Comparison of ENCODE assay signal across 13 mouse cellular contexts in genomic region chr4:82220120-82220714, GRCm38 (mm10).
DNase-seq lines count a peak whose midpoint lies in the region; ATAC-seq and TF ChIP-seq lines count a peak whose summit lies in the region.
"Had no signal": no experiment of that assay in that cellular context is flagged by ENCODE, and none has a peak within 500 bp of the region (broad histone marks: within the 10 kb centered on the region; RNA-seq: fewer than 3 reads in every experiment).

No protein-coding gene starts in this region.

- no peak for DNase-seq in forebrain, postnatal 0 days
- peak; percentile 17 for DNase-seq in hindbrain, embryonic 11.5 days (ENCODE audit: low spot score)
- DNase-seq in brain, embryonic 14.5 days (ENCODE audit: low read depth), result peak; percentile 12
- DNase-seq in adrenal gland, adult (ENCODE audit: inconsistent age in 2 of 2, low spot score in 1 of 2), result no peak
- DNase-seq in left cerebral cortex, adult 8-10 months (ENCODE audit: low spot score in 2 of 2), result no peak
- DNase-seq: adrenal gland, postnatal 36 days; cerebellum, adult 11 months; kidney, adult 18-20 months; kidney, postnatal 36 days; liver had no signal

- peak; percentile 46; the same call in 1 of the 2 replicates for ATAC-seq in forebrain, embryonic 12.5 days (ENCODE audit: low FRiP score)
- no peak for ATAC-seq in forebrain, postnatal 0 days
- no peak for ATAC-seq in hindbrain, embryonic 11.5 days (ENCODE audit: low FRiP score)
- no peak for ATAC-seq in hindbrain, embryonic 16.5 days
- ATAC-seq in hindbrain, embryonic 12.5 days (ENCODE audit: low FRiP score), result no peak; the same call in 1 of the 2 replicates

- no peak for TF ChIP-seq CTCF in forebrain, postnatal 0 days (IDR thresholded peaks at IDR 0.05; ENCODE audit: low read depth)
- TF ChIP-seq CTCF in brain, embryonic 14.5 days (IDR thresholded peaks at IDR 0.05; ENCODE audit: borderline replicate concordance, extremely low read depth, insufficient read depth, insufficient read length), result no peak

- no peaks in the 10 kb centered on the region for H3K36me3 ChIP-seq in forebrain, embryonic 12.5 days (replicated peaks)
- no peaks in the 10 kb centered on the region for H3K36me3 ChIP-seq in forebrain, postnatal 0 days (ENCODE audit: insufficient read depth)
- no peaks in the 10 kb centered on the region for H3K36me3 ChIP-seq in hindbrain, embryonic 11.5 days (ENCODE audit: control insufficient read depth, insufficient read depth, low read length)
- H3K36me3 ChIP-seq in hindbrain, embryonic 16.5 days (ENCODE audit: control insufficient read depth, insufficient read depth, low read length), result no peaks in the 10 kb centered on the region
- no peaks in the 10 kb centered on the region for H3K36me3 ChIP-seq in hindbrain, embryonic 12.5 days

- H3K4me3 ChIP-seq in forebrain, embryonic 12.5 days (replicated peaks), result no peak overlapping the region
- no peak overlapping the region for H3K4me3 ChIP-seq in forebrain, postnatal 0 days (ENCODE audit: low read depth, low read length)
- no peak overlapping the region for H3K4me3 ChIP-seq in hindbrain, embryonic 11.5 days (ENCODE audit: low read depth, low read length)
- H3K4me3 ChIP-seq in hindbrain, embryonic 16.5 days (ENCODE audit: low read length), result no peak overlapping the region
- H3K4me3 ChIP-seq in hindbrain, embryonic 12.5 days, result no peak overlapping the region

- H3K27ac ChIP-seq in forebrain, embryonic 12.5 days, result no peak overlapping the region
- H3K27ac ChIP-seq in forebrain, postnatal 0 days (ENCODE audit: low read depth, low read length), result no peak overlapping the region
- H3K27ac ChIP-seq in hindbrain, embryonic 11.5 days (ENCODE audit: low read depth, low read length), result no peak overlapping the region
- no peak overlapping the region for H3K27ac ChIP-seq in hindbrain, embryonic 16.5 days (ENCODE audit: low read depth, low read length)
- H3K27ac ChIP-seq in hindbrain, embryonic 12.5 days, result peak overlapping the region; percentile 62

- H3K27me3 ChIP-seq in forebrain, embryonic 12.5 days, result no peaks in the 10 kb centered on the region
- H3K27me3 ChIP-seq in forebrain, postnatal 0 days (ENCODE audit: insufficient read depth, low read length), result no peaks in the 10 kb centered on the region
- no peaks in the 10 kb centered on the region for H3K27me3 ChIP-seq in hindbrain, embryonic 11.5 days (ENCODE audit: control insufficient read depth, insufficient read depth, low read length)
- H3K27me3 ChIP-seq in hindbrain, embryonic 16.5 days (replicated peaks; ENCODE audit: control insufficient read depth, insufficient read depth, low read length), result no peaks in the 10 kb centered on the region
- no peaks in the 10 kb centered on the region for H3K27me3 ChIP-seq in hindbrain, embryonic 12.5 days

- no peaks in the 10 kb centered on the region for H3K9me3 ChIP-seq in forebrain, embryonic 12.5 days
- no peaks in the 10 kb centered on the region for H3K9me3 ChIP-seq in forebrain, postnatal 0 days (ENCODE audit: low read length)
- H3K9me3 ChIP-seq in hindbrain, embryonic 11.5 days (ENCODE audit: control insufficient read depth, low read length), result no peaks in the 10 kb centered on the region
- H3K9me3 ChIP-seq in hindbrain, embryonic 16.5 days (ENCODE audit: control insufficient read depth, low read length), result no peaks in the 10 kb centered on the region
- no peaks in the 10 kb centered on the region for H3K9me3 ChIP-seq in hindbrain, embryonic 12.5 days (replicated peaks)

- no peak overlapping the region for H3K4me2 ChIP-seq in forebrain, embryonic 12.5 days
- no peak overlapping the region for H3K4me2 ChIP-seq in forebrain, postnatal 0 days (ENCODE audit: low read depth)
- no peak overlapping the region for H3K4me2 ChIP-seq in hindbrain, embryonic 11.5 days (replicated peaks; ENCODE audit: low read depth, low read length)
- H3K4me2 ChIP-seq in hindbrain, embryonic 16.5 days (ENCODE audit: low read length), result no peak overlapping the region
- no peak overlapping the region for H3K4me2 ChIP-seq in hindbrain, embryonic 12.5 days (replicated peaks)

- peaks cover 12% of the 10 kb centered on the region for H3K4me1 ChIP-seq in forebrain, embryonic 12.5 days
- H3K4me1 ChIP-seq in forebrain, postnatal 0 days (ENCODE audit: insufficient read depth), result no peaks in the 10 kb centered on the region
- H3K4me1 ChIP-seq in hindbrain, embryonic 11.5 days (replicated peaks; ENCODE audit: control insufficient read depth, insufficient read depth, low read length), result no peaks in the 10 kb centered on the region
- no peaks in the 10 kb centered on the region for H3K4me1 ChIP-seq in hindbrain, embryonic 16.5 days (ENCODE audit: control insufficient read depth, insufficient read depth, low read depth, low read length)
- H3K4me1 ChIP-seq in hindbrain, embryonic 12.5 days, result peaks cover 13% of the 10 kb centered on the region

- TF ChIP-seq POLR2A in brain, embryonic 14.5 days (IDR thresholded peaks at IDR 0.05; ENCODE audit: borderline replicate concordance, extremely low read depth, insufficient read depth, insufficient read length, poor library complexity, severe bottlenecking), result no peak

- H3K9ac ChIP-seq in forebrain, embryonic 12.5 days, result no peak overlapping the region
- H3K9ac ChIP-seq in forebrain, postnatal 0 days, result no peak overlapping the region
- no peak overlapping the region for H3K9ac ChIP-seq in hindbrain, embryonic 11.5 days (ENCODE audit: low read depth, low read length)
- H3K9ac ChIP-seq in hindbrain, embryonic 16.5 days (ENCODE audit: low read depth, low read length), result no peak overlapping the region
- no peak overlapping the region for H3K9ac ChIP-seq in hindbrain, embryonic 12.5 days

- WGBS in forebrain, embryonic 12.5 days, result 75% methylated on average over 7 of the region's 7 CpGs
- 78% methylated on average over 7 of the region's 7 CpGs for WGBS in forebrain, postnatal 0 days
- 81% methylated on average over 7 of the region's 7 CpGs for WGBS in hindbrain, embryonic 11.5 days
- WGBS in hindbrain, embryonic 16.5 days, result 77% methylated on average over 7 of the region's 7 CpGs
- WGBS in hindbrain, embryonic 12.5 days, result 73% methylated on average over 7 of the region's 7 CpGs

Comparison
In these comparisons a context has a peak if more than half of its experiments do, and no peak if none do; other contexts are left out.
1. DNase-seq: peak in hindbrain, embryonic 11.5 days (single experiment) and brain, embryonic 14.5 days (single experiment); none in forebrain, postnatal 0 days (single experiment), adrenal gland, adult (0 of 2) and left cerebral cortex, adult 8-10 months (0 of 2).